Mouse (Mus musculus): ENCODE data around the gene Pdgfb.

The Pdgfb gene

GRCm38 (mm10) chr15:80034913-80035312 lies 20.1 kb upstream of the Pdgfb start:
- DNase-seq (ENCODE audit: low read depth, low spot score) = no peak

- no peak for DNase-seq (ENCODE audit: low read depth, low spot score)
These were observed 19.6 kb upstream of the Pdgfb start for GRCm38 (mm10) chr15:80034366-80034765.

- DNase-seq (ENCODE audit: low read depth, low spot score) = no peak
These were observed 16.4 kb upstream of the Pdgfb start for GRCm38 (mm10) chr15:80031133-80031532.

GRCm38 (mm10) chr15:80030399-80030798 lies 15.6 kb upstream of the Pdgfb start:
- no peak for DNase-seq (ENCODE audit: low read depth, low spot score)

- no peak for DNase-seq (ENCODE audit: low read depth, low spot score)
These were observed 14.1 kb upstream of the Pdgfb start for GRCm38 (mm10) chr15:80028862-80029261.

GRCm38 (mm10) chr15:80026689-80027353 lies 12.0 kb upstream of the Pdgfb start:
- no peak for DNase-seq (ENCODE audit: low read depth, low spot score)

GRCm38 (mm10) chr15:80026061-80026460 lies 11.3 kb upstream of the Pdgfb start:
- no peak for DNase-seq (ENCODE audit: low read depth, low spot score)

- no peak for DNase-seq (ENCODE audit: low read depth, low spot score)
These were observed 10.8 kb upstream of the Pdgfb start for GRCm38 (mm10) chr15:80025615-80026014.

GRCm38 (mm10) chr15:80024331-80025313 lies 9.8 kb upstream of the Pdgfb start:
- DNase-seq (ENCODE audit: low read depth, low spot score) = no peak

GRCm38 (mm10) chr15:80020516-80020915 lies 5.7 kb upstream of the Pdgfb start:
- no peak for DNase-seq (ENCODE audit: low read depth, low spot score)

GRCm38 (mm10) chr15:80019625-80020024 lies 4.8 kb upstream of the Pdgfb start:
- DNase-seq (ENCODE audit: low read depth, low spot score) = no peak

GRCm38 (mm10) chr15:80019220-80019619 lies 4.4 kb upstream of the Pdgfb start:
- DNase-seq (ENCODE audit: low read depth, low spot score) = no peak

- no peak for DNase-seq (ENCODE audit: low read depth, low spot score)
These were observed 2.0 kb upstream of the Pdgfb start for GRCm38 (mm10) chr15:80016563-80017301.

GRCm38 (mm10) chr15:80015211-80015952 lies 605 bp upstream of the Pdgfb start:
- no peak for DNase-seq (ENCODE audit: low read depth, low spot score)

GRCm38 (mm10) chr15:80014031-80014320 lies 801 bp downstream of the Pdgfb start:
- no peak for DNase-seq (ENCODE audit: low read depth, low spot score)

- DNase-seq (ENCODE audit: low read depth, low spot score) = no peak
These were observed 1.3 kb downstream of the Pdgfb start for GRCm38 (mm10) chr15:80013256-80014030.

GRCm38 (mm10) chr15:80012527-80013201 lies 2.1 kb downstream of the Pdgfb start:
- DNase-seq (ENCODE audit: low read depth, low spot score) = no peak

GRCm38 (mm10) chr15:80011778-80012526 lies 2.8 kb downstream of the Pdgfb start:
- no peak for DNase-seq (ENCODE audit: low read depth, low spot score)

- DNase-seq (ENCODE audit: low read depth, low spot score) = no peak
These were observed 3.6 kb downstream of the Pdgfb start for GRCm38 (mm10) chr15:80011194-80011593.

GRCm38 (mm10) chr15:80010182-80010558 lies 4.6 kb downstream of the Pdgfb start:
- no peak for DNase-seq (ENCODE audit: low read depth, low spot score)

All from c-Kit-negative CD71-positive TER-119-positive erythroid progenitor cells, embryonic 14.5 days (primary cell).